Mouse (Mus musculus): ENCODE data around the gene Agap2. TPM values are rescaled to one million over a fixed set of nuclear protein-coding genes. Genes with fewer than 3 reads are reported as not detected.

The Agap2 gene
- polyA plus RNA-seq, 1 experiment from 2014 or later, result 0.07 TPM

DNA sequence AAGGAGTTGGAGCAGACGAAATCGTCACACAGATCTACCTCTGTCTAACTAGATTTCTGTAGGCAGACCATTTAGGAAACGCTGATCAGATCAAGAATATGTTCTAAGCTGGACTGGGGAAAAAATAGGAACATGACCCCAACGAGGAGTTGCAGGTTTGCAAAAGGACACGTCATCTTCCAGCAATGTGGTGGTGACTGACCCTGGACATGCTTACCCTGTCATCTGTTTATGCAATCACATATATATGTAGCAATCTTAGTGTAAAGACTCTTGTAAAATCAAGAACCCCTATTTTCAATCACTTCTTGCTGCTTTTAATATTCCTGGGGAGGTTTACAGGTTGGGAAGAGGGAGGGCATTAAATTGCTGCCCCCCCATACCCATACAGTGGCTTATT lies 12.6 kb upstream of the Agap2 start:
- H3K4me3 ChIP-seq (ENCODE audit: low read depth, low read length), result no peak overlapping the region
- no peak for ATAC-seq
- peaks cover 23% of the 10 kb centered on the region for H3K36me3 ChIP-seq (ENCODE audit: control insufficient read depth, insufficient read depth)
- H3K27ac ChIP-seq (ENCODE audit: low read depth, low read length), result no peak overlapping the region
- H3K4me1 ChIP-seq (replicated peaks; ENCODE audit: control insufficient read depth, insufficient read depth, low read length), result 0 out of 2 replicates have a peak, but pooled peaks cover 4% of the 10 kb centered on the region
- no peak overlapping the region for H3K9ac ChIP-seq (ENCODE audit: low read depth, low read length)
- no peak for TF ChIP-seq CTCF (IDR thresholded peaks at IDR 0.05; ENCODE audit: low read depth)
- no peak overlapping the region; the same call in 1 of the 2 replicates for H3K4me2 ChIP-seq (replicated peaks; ENCODE audit: low read depth)
- H3K27me3 ChIP-seq (replicated peaks; ENCODE audit: control insufficient read depth, insufficient read depth, low read length), result no peaks in the 10 kb centered on the region
- H3K9me3 ChIP-seq (ENCODE audit: control insufficient read depth), result no peaks in the 10 kb centered on the region
- 75% methylated on average over 5 of the region's 5 CpGs for WGBS

DNA sequence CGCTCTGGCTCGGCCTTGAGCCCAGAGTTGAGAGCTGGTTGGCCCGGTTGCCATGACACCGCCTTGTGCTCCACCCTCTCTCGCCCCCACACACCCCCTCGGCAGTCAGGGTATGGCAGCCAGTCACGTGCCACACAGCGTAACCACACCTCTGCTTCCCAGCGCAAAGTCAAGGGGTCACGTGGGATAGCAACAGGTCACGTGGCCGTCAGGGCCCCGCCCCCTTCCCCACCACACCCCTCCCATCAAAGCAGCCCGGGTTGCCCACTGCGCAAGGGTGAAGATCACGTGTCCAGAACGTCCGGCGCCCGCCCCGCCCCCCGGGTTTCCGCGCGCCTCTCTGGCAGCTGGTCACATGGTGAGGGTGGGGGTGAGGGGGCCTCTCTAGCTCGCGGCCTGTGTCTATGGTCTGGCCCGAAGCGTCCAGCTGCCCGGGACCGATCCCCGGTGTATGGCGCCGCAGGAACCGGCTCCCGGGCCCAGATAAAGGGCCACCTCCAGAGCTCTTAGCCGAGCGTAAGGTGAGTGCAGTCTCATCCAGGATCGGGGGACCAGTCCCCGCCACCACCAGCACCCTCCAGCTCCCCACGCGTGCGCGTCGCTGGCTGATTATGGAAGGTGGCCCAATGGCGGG lies 11.7 kb upstream of the Agap2 start, which contains the start of gene Cdk4:
Gene Cdk4 (plus strand): TSS at position 296 of the 634 bp plus-strand sequence.
- H3K27me3 ChIP-seq (replicated peaks; ENCODE audit: control insufficient read depth, insufficient read depth, low read length), result no peaks in the 10 kb centered on the region
- no peaks in the 10 kb centered on the region for H3K9me3 ChIP-seq (ENCODE audit: control insufficient read depth)
- WGBS, result 1% methylated on average over 46 of the region's 46 CpGs
- H3K4me1 ChIP-seq (replicated peaks; ENCODE audit: control insufficient read depth, insufficient read depth, low read length), result 0 out of 2 replicates have a peak, but pooled peaks cover 4% of the 10 kb centered on the region
- H3K36me3 ChIP-seq (ENCODE audit: control insufficient read depth, insufficient read depth), result peaks cover 31% of the 10 kb centered on the region
- peak; percentile 88 for ATAC-seq
- H3K4me3 ChIP-seq (ENCODE audit: low read depth, low read length), result peak within 1 kb of the TSS; percentile 75
- H3K27ac ChIP-seq (ENCODE audit: low read depth, low read length), result peak within 1 kb of the TSS; percentile 84
- H3K9ac ChIP-seq (ENCODE audit: low read depth, low read length), result peak within 1 kb of the TSS; percentile 79
- H3K4me2 ChIP-seq (replicated peaks; ENCODE audit: low read depth), result peak within 1 kb of the TSS; percentile 85
- TF ChIP-seq CTCF (IDR thresholded peaks at IDR 0.05; ENCODE audit: low read depth), result no peak

DNA sequence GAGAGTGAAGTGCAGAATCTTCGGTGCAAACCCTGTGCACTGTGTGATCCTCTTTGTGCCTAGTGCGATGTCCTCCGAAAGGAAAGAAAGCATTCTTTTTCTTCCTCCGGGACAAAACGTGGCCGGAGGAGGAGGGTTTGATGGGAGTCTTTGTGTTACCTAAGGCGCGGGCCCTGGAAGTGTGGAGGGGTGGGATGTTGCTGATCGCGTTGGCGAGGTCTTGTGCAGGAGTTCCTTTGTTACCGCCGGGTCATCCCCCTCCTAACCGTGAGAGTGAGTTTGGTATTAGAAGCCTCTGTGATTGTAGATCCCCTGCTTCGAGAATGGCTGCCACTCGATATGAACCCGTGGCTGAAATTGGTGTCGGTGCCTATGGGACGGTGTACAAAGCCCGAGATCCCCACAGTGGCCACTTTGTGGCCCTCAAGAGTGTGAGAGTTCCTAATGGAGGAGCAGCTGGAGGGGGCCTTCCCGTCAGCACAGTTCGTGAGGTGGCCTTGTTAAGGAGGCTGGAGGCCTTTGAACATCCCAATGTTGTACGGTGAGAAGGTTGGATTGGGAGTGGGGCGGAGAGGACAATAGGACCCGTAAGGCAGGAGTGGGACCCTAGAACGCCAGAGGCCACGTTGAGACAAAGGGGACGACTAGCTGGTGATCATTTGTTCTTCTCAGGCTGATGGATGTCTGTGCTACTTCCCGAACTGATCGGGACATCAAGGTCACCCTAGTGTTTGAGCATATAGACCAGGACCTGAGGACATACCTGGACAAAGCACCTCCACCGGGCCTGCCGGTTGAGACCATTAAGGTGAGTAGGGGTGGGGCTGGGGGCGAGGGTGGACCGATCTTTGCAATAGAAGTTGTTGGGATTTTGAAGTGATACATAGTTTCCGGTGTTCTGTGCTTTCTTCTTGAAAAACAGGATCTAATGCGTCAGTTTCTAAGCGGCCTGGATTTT lies 10.9 kb upstream of the Agap2 start:
- Histone ChIP-seq H3K36me3 (ENCODE audit: control insufficient read depth, insufficient read depth) (peaks cover 35% of the 10 kb centered on the region), H3K27ac (ENCODE audit: low read depth, low read length) (peak overlapping the region; percentile 84), H3K9ac (ENCODE audit: low read depth, low read length) (peak overlapping the region; percentile 79), H3K27me3 (replicated peaks; ENCODE audit: control insufficient read depth, insufficient read depth, low read length) (no peaks in the 10 kb centered on the region), H3K9me3 (ENCODE audit: control insufficient read depth) (no peaks in the 10 kb centered on the region), H3K4me1 (replicated peaks; ENCODE audit: control insufficient read depth, insufficient read depth, low read length) (0 out of 2 replicates have a peak, but pooled peaks cover 4% of the 10 kb centered on the region), H3K4me3 (ENCODE audit: low read depth, low read length) (peak overlapping the region; percentile 75), H3K4me2 (replicated peaks; ENCODE audit: low read depth) (peak overlapping the region; percentile 85)
- TF ChIP-seq CTCF (IDR thresholded peaks at IDR 0.05; ENCODE audit: low read depth), result no peak
- ATAC-seq, result no peak
- WGBS, result 8% methylated on average over 37 of the region's 37 CpGs

DNA sequence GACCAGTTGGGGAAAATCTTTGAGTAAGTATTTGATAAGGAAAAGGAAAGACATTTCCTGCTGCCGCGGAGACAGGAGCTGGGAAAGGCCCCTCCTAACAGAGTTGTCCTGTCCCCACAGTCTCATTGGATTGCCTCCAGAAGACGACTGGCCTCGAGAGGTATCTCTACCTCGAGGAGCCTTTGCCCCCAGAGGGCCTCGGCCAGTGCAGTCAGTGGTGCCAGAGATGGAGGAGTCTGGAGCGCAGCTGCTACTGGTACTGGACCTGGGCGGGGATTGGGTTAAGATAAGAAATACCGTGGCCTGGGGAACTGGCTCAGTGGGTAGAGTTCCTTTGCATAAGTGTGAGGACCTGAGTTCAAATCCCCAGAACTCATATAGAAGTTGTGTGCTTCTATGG lies 9.1 kb upstream of the Agap2 start:
- H3K27ac ChIP-seq (ENCODE audit: low read depth, low read length), result 0 out of 2 replicates have a peak overlapping the region, but pooled peaks have one; percentile 29
- H3K36me3 ChIP-seq (ENCODE audit: control insufficient read depth, insufficient read depth), result peaks cover 35% of the 10 kb centered on the region
- H3K4me2 ChIP-seq (replicated peaks; ENCODE audit: low read depth), result no peak overlapping the region
- no peak for TF ChIP-seq CTCF (IDR thresholded peaks at IDR 0.05; ENCODE audit: low read depth)
- H3K27me3 ChIP-seq (replicated peaks; ENCODE audit: control insufficient read depth, insufficient read depth, low read length), result no peaks in the 10 kb centered on the region
- no peak overlapping the region for H3K4me3 ChIP-seq (ENCODE audit: low read depth, low read length)
- H3K4me1 ChIP-seq (replicated peaks; ENCODE audit: control insufficient read depth, insufficient read depth, low read length), result 0 out of 2 replicates have a peak, but pooled peaks cover 9% of the 10 kb centered on the region
- no peaks in the 10 kb centered on the region for H3K9me3 ChIP-seq (ENCODE audit: control insufficient read depth)
- ATAC-seq, result no peak
- WGBS, result 41% methylated on average over 9 of the region's 9 CpGs
- H3K9ac ChIP-seq (ENCODE audit: low read depth, low read length), result no peak overlapping the region

DNA sequence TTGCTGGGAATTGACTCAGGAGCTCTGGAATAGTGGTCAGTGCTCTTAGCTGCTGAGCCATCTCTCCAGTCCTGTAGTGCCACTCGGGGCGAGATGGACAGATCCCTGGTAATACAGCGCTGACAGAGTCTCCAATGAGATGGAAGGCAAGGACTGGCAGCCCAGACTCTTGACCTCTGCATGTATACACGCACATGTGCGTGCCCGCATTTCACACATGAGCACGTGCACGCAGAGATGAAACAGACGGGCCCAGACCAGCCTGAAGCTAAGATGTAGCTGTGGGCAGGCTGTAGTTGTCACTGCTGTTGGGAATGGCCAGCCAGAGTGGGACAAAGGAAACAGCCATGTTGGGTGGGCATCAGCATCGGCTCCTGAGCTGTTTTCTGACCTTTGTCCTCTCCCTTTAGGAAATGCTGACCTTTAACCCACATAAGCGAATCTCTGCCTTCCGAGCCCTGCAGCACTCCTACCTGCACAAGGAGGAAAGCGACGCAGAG lies 8.5 kb upstream of the Agap2 start:
- H3K27me3 ChIP-seq (replicated peaks; ENCODE audit: control insufficient read depth, insufficient read depth, low read length), result no peaks in the 10 kb centered on the region
- no peak overlapping the region for H3K4me3 ChIP-seq (ENCODE audit: low read depth, low read length)
- H3K9ac ChIP-seq (ENCODE audit: low read depth, low read length), result no peak overlapping the region
- H3K36me3 ChIP-seq (ENCODE audit: control insufficient read depth, insufficient read depth), result peaks cover 35% of the 10 kb centered on the region
- no peaks in the 10 kb centered on the region for H3K9me3 ChIP-seq (ENCODE audit: control insufficient read depth)
- peak overlapping the region; percentile 17 for H3K27ac ChIP-seq (ENCODE audit: low read depth, low read length)
- H3K4me2 ChIP-seq (replicated peaks; ENCODE audit: low read depth), result no peak overlapping the region
- no peak for TF ChIP-seq CTCF (IDR thresholded peaks at IDR 0.05; ENCODE audit: low read depth)
- 79% methylated on average over 14 of the region's 14 CpGs for WGBS
- ATAC-seq, result no peak
- 0 out of 2 replicates have a peak, but pooled peaks cover 12% of the 10 kb centered on the region for H3K4me1 ChIP-seq (replicated peaks; ENCODE audit: control insufficient read depth, insufficient read depth, low read length)
